Mouse (Mus musculus) liver, postnatal 0 days (tissue): Measurements from ENCODE around the gene Zfp36l1. TPM values are rescaled to one million over a fixed set of nuclear protein-coding genes. Genes with fewer than 3 reads are reported as not detected.
"Not testable (repeated sequence)": the region's sequence is repeated elsewhere in the genome, so short reads cannot be mapped to it uniquely, and the experiment has no call there.

Experiments
- ATAC-seq: fragments of 200-750 bp; cut with Nextera tagmentation; 2 replicates; pipeline ENCODE4 v1.8.0; 2017; ENCODE audit warnings: mild to moderate bottlenecking, moderate library complexity
- DNase-seq: peaks from one replicate; pipeline ENCODE4 v3.0.0-alpha.2; 2016
- H3K27ac ChIP-seq: fragments of 300-500 bp; sonication (generic); 2 replicates; pipeline ENCODE4 v1.5.1; 2014; ENCODE audit warnings: antibody characterized with exemption, moderate library complexity, mild to moderate bottlenecking, low read depth
- H3K27me3 ChIP-seq: fragments of 300-500 bp; sonication (generic); 2 replicates; pipeline ENCODE4 v1.6.1; 2014; ENCODE audit warnings: low read length, control low read depth, mixed read lengths; ENCODE audit not compliant: insufficient read depth
- H3K36me3 ChIP-seq: fragments of 300-500 bp; sonication (generic); replicated peaks from 2 replicates; pipeline ENCODE4 v1.6.1; 2014; ENCODE audit warnings: mild to moderate bottlenecking, control low read depth, low read length, moderate library complexity, mixed read lengths; ENCODE audit not compliant: insufficient read depth
- H3K4me1 ChIP-seq: fragments of 300-500 bp; sonication (generic); 2 replicates; pipeline ENCODE4 v1.6.1; 2014; ENCODE audit warnings: antibody characterized with exemption, mild to moderate bottlenecking, control low read depth; ENCODE audit not compliant: insufficient read depth
- H3K4me2 ChIP-seq: fragments of 300-500 bp; sonication (generic); 2 replicates; pipeline ENCODE4 v1.6.1; 2014; ENCODE audit warnings: low read depth, mild to moderate bottlenecking, low read length, moderate library complexity, mixed read lengths
- H3K4me3 ChIP-seq: fragments of 300-500 bp; sonication (generic); 2 replicates; pipeline ENCODE4 v1.5.1; 2014; ENCODE audit warnings: low read depth, low read length
- H3K9ac ChIP-seq: fragments of 300-500 bp; sonication (generic); replicated peaks from 2 replicates; pipeline ENCODE4 v1.6.1; 2014; ENCODE audit warnings: mild to moderate bottlenecking, moderate library complexity
- H3K9me3 ChIP-seq: fragments of 300-500 bp; sonication (generic); 2 replicates; pipeline ENCODE4 v1.6.1; 2016; ENCODE audit warnings: mild to moderate bottlenecking, control low read depth, low read length, mixed read lengths
- CTCF ChIP-seq: sonication (generic); IDR thresholded peaks from 2 replicates; pipeline ENCODE4 v1.5.1; 2016; ENCODE audit warnings: antibody characterized with exemption, low read depth
- EP300 ChIP-seq: IDR thresholded peaks from 2 replicates; pipeline ENCODE4 v1.6.1; 2016; ENCODE audit warnings: antibody characterized with exemption, low read depth, mild to moderate bottlenecking
- WGBS: fragments of 180-500 bp; shearing (Covaris S2); extraction: QIAGEN DNeasy Blood & Tissue Kit; methylation state at CpG from one replicate; pipeline ENCODE4 v1.1.7; 2014; ENCODE audit not compliant: insufficient replicate concordance; 5-methylcytosine and 5-hydroxymethylcytosine counted together
- polyA plus RNA-seq: library from polyadenylated mRNA; unstranded; fragments of >200 nt; fragmentation: Nextera tagmentation; extraction: Ambion mirVana; gene quantifications from 2 replicates; pipeline ENCODE4 v1.2.1, GENCODE M21; 2015

Gene Zfp36l1
- polyA plus RNA-seq, 1 experiment from 2014 or later = 42.0 TPM

GRCm38 (mm10) chr12:80108896-80109668 is 3.7 kb downstream of the Zfp36l1 start:
- DNase-seq (peak; percentile 92), ATAC-seq (peak; percentile 22; the same call in 1 of the 2 replicates)
- not testable (repeated sequence) for H3K36me3 ChIP-seq, H3K9me3 ChIP-seq, H3K4me1 ChIP-seq, H3K27me3 ChIP-seq
- TF ChIP-seq EP300 (peak; percentile 17; the same call in 1 of the 2 replicates), CTCF (peak; percentile 91)
- WGBS = 9% methylated on average over 11 of the region's 11 CpGs
- Histone ChIP-seq H3K9ac (peak overlapping the region; percentile 94), H3K4me3 (peak overlapping the region; percentile 85), H3K4me2 (peak overlapping the region; percentile 87), H3K27ac (peak overlapping the region; percentile 99)

DNA sequence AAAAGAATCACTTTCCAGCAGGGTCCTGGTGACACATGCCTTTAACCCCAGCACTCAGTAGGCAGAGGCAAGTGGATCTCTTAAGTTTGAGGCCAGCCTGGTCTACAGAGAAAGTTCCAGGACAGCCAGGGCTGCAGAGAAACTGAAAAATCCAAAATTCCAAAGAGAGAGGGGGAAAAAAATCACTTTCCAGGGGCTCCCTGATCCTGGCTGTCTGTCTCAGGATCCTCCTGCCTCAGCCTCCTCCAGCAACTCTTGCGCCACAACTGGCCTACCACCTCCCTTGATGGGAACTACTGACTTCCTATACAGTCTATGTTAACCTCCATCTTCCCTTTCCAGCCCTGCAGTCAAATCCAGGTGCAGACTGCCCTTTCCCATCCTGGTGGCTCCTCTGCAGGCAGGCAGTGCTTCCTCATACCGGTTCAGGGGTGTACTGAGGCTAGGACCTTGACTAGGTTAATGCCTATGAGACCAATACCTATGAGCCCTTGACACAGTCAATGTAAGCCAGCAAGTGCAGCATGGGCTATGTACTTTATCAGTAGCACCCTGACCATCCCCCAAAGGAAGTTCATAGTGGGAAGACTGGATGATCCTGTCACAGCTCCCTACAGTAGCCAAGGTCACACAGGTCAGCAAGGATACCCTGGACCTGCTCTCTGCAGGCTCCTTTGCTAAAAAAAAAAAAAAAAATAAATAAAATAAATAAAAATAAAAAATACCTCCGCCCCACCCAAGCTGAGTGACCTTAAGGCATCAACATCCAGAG is 5.7 kb downstream of the Zfp36l1 start:
- H3K9ac ChIP-seq = no peak overlapping the region
- ATAC-seq = no peak
- peak overlapping the region; percentile 49 for H3K27ac ChIP-seq
- WGBS = 83% methylated on average over 3 of the region's 3 CpGs
- H3K9me3 ChIP-seq = no peaks in the 10 kb centered on the region
- H3K27me3 ChIP-seq = no peaks in the 10 kb centered on the region
- TF ChIP-seq CTCF = no peak
- no peak for TF ChIP-seq EP300
- H3K36me3 ChIP-seq = peaks cover 9% of the 10 kb centered on the region; the same call in 1 of the 2 replicates
- no peak overlapping the region for H3K4me2 ChIP-seq
- DNase-seq = peak; percentile 26
- H3K4me1 ChIP-seq = peaks cover 5% of the 10 kb centered on the region
- H3K4me3 ChIP-seq = no peak overlapping the region

GRCm38 (mm10) chr12:80106138-80106895 is 6.5 kb downstream of the Zfp36l1 start:
- 79% methylated on average over 4 of the region's 4 CpGs for WGBS
- no peak overlapping the region for H3K4me3 ChIP-seq
- H3K4me2 ChIP-seq = no peak overlapping the region
- DNase-seq (no peak), ATAC-seq (no peak)
- H3K9ac ChIP-seq = no peak overlapping the region
- H3K27ac ChIP-seq = peak overlapping the region; percentile 49
- H3K27me3 ChIP-seq = no peaks in the 10 kb centered on the region
- H3K36me3 ChIP-seq = peaks cover 9% of the 10 kb centered on the region; the same call in 1 of the 2 replicates
- H3K4me1 ChIP-seq = peaks cover 5% of the 10 kb centered on the region
- TF ChIP-seq CTCF = no peak
- TF ChIP-seq EP300 = no peak
- no peaks in the 10 kb centered on the region for H3K9me3 ChIP-seq

DNA sequence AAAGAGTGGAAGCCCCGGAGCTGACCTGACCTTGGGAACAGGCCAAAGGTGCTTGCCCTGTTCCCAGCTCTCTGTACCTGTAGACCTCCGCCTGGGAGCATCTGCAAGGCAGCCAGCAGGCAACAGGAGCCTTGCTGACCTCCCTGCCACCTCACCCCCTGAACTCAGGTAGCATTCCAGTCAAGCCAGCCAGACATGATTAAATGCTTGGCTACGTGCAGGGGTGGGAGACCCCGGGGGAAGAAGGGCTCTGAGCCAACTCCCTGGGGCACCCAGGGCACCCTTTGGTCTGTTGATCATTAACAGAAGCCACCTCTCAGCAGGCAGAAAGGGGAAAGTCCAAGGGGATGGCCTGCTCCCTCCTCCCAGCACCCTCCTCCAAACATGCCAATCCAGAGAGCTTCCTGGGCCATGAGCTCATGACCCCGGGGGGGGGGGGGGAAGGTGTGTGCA is 9.3 kb downstream of the Zfp36l1 start:
- Histone ChIP-seq H3K36me3 (peaks cover 3% of the 10 kb centered on the region; the same call in 1 of the 2 replicates), H3K9ac (0 out of 2 replicates have a peak overlapping the region, but pooled peaks have one; percentile 36)
- TF ChIP-seq EP300 (peak; percentile 79), CTCF (no peak)

DNA sequence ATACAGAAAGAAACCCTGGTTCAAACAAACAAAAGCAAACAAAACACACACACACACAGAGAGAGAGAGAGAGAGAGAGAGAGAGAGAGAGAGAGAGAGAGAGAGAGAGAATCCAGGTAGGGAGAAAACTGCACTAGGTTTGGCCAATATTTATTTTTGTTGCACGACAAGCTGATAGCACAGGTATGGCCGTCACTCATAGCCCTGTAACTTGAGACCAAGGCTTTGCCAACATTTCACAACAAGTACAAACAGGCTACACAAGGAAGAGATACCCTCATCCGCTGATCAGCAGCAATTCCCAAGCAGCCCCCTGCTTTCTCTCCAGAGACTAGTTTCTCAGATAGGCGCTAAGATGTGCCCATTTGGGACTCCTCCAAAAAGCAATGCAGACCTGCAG is 9.7 kb downstream of the Zfp36l1 start:
- H3K27me3 ChIP-seq = no peaks in the 10 kb centered on the region
- peaks cover 5% of the 10 kb centered on the region for H3K4me1 ChIP-seq
- H3K4me3 ChIP-seq = no peak overlapping the region
- peaks cover 3% of the 10 kb centered on the region; the same call in 1 of the 2 replicates for H3K36me3 ChIP-seq
- WGBS = 66% methylated on average over 4 of the region's 4 CpGs
- peak overlapping the region; percentile 93 for H3K27ac ChIP-seq
- H3K9ac ChIP-seq = 0 out of 2 replicates have a peak overlapping the region, but pooled peaks have one; percentile 36
- peak; percentile 77 for ATAC-seq
- no peak for DNase-seq
- TF ChIP-seq CTCF = no peak
- no peak for TF ChIP-seq EP300
- no peaks in the 10 kb centered on the region for H3K9me3 ChIP-seq
- H3K4me2 ChIP-seq = peak overlapping the region; percentile 50

More for the DNA sequence above, 9.3 kb downstream of the Zfp36l1 start:
- WGBS = 50% methylated on average over 5 of the region's 5 CpGs
- Histone ChIP-seq H3K4me1 (peaks cover 5% of the 10 kb centered on the region), H3K4me3 (no peak overlapping the region), H3K4me2 (peak overlapping the region; percentile 50), H3K27me3 (no peaks in the 10 kb centered on the region), H3K27ac (peak overlapping the region; percentile 93), H3K9me3 (no peaks in the 10 kb centered on the region)
- peak; percentile 77 for DNase-seq
- peak; percentile 92 for ATAC-seq
